Mouse (Mus musculus) splenic B cell, adult 2 months (primary cell): ENCODE measurements at regions not wholly inside any gene's neighbourhood (a gene's known extent, or its start where the extent isn't known, plus 50 kb on each side); places are given as distances from the start of the nearest gene placed in this dataset.

Source experiments
- DNase-seq: peaks from one replicate; pipeline ENCODE4 v3.0.0-alpha.2; 2011; ENCODE audit warnings: low read depth, low spot score
- H3K27me3 ChIP-seq: 2 replicates; pipeline ENCODE4 v1.6.1; 2012; ENCODE audit warnings: mild to moderate bottlenecking, low read length, moderate library complexity, mixed read lengths; ENCODE audit not compliant: control insufficient read depth, poor library complexity, insufficient read depth, severe bottlenecking
- H3K36me3 ChIP-seq: 2 replicates; pipeline ENCODE4 v1.6.1; 2012; ENCODE audit warnings: mild to moderate bottlenecking, low read length, moderate library complexity, mixed read lengths; ENCODE audit not compliant: control insufficient read depth, poor library complexity, insufficient read depth, severe bottlenecking

GRCm38 (mm10) chr13:107495161-107495732 lies 473.3 kb upstream of the Kif2a start:
- Histone ChIP-seq H3K36me3 (no peaks in the 10 kb centered on the region), H3K27me3 (no peaks in the 10 kb centered on the region)
- no peak for DNase-seq

- no peaks in the 10 kb centered on the region for H3K36me3 ChIP-seq
- DNase-seq: no peak
- H3K27me3 ChIP-seq: no peaks in the 10 kb centered on the region
Observed at GRCm38 (mm10) chr13:107493765-107494164, 471.8 kb upstream of the Kif2a start.

GRCm38 (mm10) chr13:107492448-107492847 lies 470.5 kb upstream of the Kif2a start:
- no peaks in the 10 kb centered on the region for H3K27me3 ChIP-seq
- H3K36me3 ChIP-seq: no peaks in the 10 kb centered on the region
- DNase-seq: no peak

- H3K27me3 ChIP-seq: no peaks in the 10 kb centered on the region
- DNase-seq: no peak
Observed at GRCm38 (mm10) chr13:107491423-107491822, 469.5 kb upstream of the Kif2a start.

DNA sequence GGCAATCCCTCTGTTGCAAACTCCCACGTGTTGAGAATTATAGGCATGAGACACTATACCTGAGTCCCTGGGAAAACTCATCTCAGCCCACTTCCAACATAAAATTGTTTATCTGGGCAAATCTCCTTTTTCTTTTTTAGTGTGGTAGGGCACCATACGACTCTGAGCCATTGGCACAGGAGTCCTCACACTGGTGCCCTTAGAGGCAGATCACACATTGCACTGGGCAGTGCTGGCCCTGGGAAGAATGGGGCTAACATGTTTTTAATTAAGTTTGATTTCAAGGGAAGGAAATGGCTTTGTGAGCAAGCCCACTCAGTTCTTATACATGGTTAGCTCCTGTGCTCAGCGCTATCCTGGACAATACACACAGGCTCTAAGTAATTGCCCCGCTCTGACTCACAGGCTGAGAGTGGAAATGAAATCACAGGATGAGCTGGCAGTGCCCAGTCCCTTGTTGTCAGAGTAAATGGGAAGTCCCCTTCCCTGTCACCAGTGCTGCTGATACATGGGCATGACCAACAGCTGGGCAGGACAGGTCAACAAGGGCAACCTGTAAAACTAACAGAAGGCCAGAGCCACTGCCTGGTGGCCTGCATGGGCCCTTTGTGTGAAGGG lies 463.6 kb upstream of the Kif2a start:
- H3K36me3 ChIP-seq: no peaks in the 10 kb centered on the region
- no peak for DNase-seq

More at GRCm38 (mm10) chr13:107491423-107491822, 469.5 kb upstream of the Kif2a start:
- no peaks in the 10 kb centered on the region for H3K36me3 ChIP-seq

GRCm38 (mm10) chr13:107484630-107484998 lies 462.7 kb upstream of the Kif2a start:
- Histone ChIP-seq H3K36me3 (no peaks in the 10 kb centered on the region), H3K27me3 (no peaks in the 10 kb centered on the region)
- no peak for DNase-seq

More for the DNA sequence above, 463.6 kb upstream of the Kif2a start:
- H3K27me3 ChIP-seq: no peaks in the 10 kb centered on the region

DNA sequence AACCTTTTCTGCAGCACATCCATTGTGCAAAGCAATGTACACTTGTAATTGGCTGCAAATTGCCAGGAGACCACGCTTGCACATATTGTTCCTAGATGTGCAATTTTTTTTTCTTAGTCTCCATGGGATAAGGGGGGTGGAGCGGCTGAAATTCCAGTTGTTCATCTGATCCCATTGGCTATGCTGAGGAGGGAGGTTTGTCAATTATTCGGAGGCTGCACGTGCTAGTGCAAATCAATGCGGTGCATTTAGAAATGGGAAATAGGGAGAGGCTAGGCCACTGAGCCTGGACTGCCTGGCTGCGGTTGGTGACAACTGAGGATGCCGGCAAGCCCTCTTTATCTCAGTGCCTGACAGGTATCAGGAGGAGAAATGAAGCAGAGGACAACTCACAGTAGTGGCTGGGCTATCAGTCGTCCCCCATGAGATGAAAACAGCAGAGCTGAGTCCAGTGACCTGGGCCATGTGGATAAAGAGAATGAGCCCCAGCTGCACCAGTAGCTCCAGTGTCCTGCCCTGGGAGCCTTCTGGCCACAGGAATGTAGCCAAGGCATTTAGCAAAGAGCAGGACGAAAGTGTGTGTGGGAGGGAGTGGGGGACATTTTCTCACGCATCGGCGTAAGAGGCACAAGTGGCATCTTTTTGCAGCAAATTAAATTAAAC lies 462.2 kb upstream of the Kif2a start:
- Histone ChIP-seq H3K36me3 (no peaks in the 10 kb centered on the region), H3K27me3 (no peaks in the 10 kb centered on the region)
- DNase-seq: no peak

DNA sequence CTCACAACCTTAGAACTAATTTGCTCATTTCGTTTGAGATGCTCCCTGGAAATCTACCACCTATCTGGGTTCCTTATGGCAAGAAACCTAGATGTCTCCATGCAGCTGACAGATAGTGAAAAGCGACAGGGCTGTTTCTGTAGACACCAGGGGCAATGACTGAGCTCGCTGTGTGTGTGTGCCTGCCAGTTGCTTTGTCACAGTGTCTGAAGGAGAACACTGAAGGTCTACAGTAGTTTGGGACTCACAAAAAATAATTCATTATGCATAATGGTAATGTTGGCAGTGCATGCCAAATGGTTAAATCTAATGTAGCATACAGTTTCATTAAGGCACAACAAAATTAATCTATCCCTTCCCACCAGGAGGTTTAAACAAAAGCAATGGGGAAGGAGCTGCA lies 453.2 kb upstream of the Kif2a start:
- no peaks in the 10 kb centered on the region for H3K27me3 ChIP-seq
- no peaks in the 10 kb centered on the region for H3K36me3 ChIP-seq
- no peak for DNase-seq

DNA sequence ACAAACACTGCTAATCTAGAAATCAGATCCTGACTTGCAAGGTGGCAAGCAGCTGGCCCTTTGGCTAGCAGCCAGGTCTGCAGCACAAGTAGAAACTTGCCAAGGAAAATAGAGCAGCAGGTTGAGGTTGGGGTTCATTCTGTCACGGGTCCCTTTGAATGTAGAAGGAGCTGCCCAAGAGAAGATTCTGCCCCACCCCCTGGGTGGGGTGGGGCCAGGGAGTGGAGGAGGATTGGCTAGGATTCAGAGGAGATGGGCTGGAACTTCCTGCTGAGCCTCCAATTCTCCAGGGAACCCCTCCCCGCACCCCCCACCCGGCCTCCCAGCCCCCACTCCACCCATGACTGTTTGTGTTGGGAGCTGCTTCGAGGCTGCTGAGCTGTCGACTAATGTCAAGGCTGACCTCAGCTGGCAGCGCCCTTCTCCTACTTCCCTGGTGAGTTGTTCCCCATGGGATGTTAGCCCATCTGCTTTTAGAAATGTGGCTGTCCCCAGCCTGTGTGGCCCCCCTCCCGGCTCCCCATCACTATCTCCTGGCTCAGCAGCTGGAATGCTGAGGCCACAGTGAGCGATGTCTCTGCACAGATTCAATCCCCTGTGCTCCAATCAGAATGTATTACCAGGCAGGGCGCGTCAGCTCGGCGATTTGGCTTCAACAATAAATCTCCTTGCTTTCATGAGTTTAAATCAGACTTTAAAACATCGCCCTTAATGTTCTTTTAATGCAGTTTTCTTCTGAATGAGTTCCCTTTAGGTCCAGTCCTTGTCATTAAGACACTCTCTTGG lies 447.8 kb upstream of the Kif2a start:
- H3K27me3 ChIP-seq: no peaks in the 10 kb centered on the region
- no peak for DNase-seq
- H3K36me3 ChIP-seq: no peaks in the 10 kb centered on the region

DNA sequence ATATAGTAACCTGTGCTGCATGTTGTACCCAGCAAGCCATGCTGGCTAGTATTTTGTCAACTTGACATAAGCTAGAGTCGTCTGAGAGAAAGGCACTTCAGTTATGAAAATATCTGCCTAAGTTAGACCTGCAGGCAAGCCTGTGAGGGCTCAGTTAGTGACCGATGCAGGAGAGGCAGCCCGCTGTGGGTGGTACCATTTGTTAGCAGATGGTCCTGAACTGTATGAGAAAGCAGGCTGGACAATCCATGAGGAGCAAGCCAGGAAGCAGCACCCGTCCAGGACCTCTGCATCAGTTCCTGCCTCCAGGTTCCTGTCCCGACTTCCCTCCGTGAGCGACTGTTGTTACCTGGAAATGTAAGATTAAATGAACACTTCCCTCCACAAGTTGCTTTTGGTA lies 440.9 kb upstream of the Kif2a start:
- DNase-seq: no peak
- no peaks in the 10 kb centered on the region for H3K27me3 ChIP-seq
- no peaks in the 10 kb centered on the region for H3K36me3 ChIP-seq

DNA sequence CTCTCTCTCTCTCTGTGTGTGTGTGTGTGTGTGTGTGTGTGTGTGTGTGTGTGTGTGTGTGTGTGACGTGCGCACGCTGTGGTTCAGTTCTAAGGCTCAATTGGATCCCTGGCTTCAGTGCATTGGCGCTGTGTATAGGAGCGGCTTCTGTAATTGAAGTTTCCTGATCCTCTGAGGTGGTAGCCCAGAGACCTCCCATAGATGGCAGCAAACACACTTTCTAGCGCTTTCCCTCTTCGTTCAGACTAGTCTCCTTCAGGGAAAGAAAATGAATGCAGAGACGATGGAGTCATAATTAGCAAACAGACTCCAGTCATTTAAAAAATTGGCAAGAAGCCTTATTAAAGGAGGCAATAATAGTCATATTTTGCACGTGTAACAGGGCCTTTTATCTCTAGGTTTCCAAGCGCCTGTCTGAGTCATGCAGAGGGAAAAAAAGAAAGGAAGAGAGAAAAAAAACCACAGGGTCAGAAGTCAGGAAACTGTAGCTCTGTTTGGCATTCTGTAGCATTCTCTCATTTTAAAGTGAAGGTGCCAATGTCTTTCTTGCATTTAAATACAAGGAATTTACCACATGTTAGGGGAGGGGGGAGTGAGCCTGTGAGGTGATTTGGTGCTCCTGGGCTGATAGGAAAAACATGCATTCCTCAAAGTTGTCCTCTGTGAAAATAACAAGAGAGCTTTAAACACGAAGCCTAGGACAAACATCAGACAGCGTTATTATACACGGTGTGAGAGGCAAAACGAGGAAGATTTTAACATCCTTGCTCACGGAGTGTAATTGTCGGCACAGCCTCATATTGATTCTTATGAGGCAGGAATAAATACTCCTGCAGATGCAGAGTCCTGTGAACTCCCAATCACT lies 439.4 kb upstream of the Kif2a start:
- no peaks in the 10 kb centered on the region for H3K36me3 ChIP-seq
- DNase-seq: peak; percentile 10
- H3K27me3 ChIP-seq: no peaks in the 10 kb centered on the region

- no peaks in the 10 kb centered on the region for H3K27me3 ChIP-seq
- DNase-seq: no peak
- no peaks in the 10 kb centered on the region for H3K36me3 ChIP-seq
Observed at GRCm38 (mm10) chr13:107458730-107459129, 436.8 kb upstream of the Kif2a start.

- DNase-seq: no peak
- Histone ChIP-seq H3K27me3 (no peaks in the 10 kb centered on the region), H3K36me3 (no peaks in the 10 kb centered on the region)
Observed at GRCm38 (mm10) chr13:107457270-107457669, 435.3 kb upstream of the Kif2a start.

DNA sequence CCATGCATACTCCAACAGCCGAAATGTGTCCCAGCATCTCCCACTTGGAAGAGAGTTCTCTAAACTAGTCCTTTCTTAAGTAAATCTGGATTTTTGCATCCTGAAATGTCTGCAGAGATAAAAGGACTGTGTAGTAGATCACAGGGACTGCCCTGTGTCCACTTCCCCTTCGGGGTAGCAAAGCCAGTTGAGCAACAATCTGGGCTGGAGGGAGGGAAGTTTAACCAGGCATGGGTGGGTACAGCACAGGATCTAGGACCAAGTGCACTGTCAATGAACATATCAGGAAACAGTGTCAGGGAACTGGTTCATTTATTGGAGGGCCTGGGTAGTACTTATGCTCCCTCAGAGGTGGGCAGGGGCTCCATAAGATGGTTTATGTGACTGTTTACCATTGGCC lies 434.5 kb upstream of the Kif2a start:
- no peaks in the 10 kb centered on the region for H3K27me3 ChIP-seq
- no peak for DNase-seq
- H3K36me3 ChIP-seq: no peaks in the 10 kb centered on the region
